Mouse (Mus musculus): ENCODE measurements around the gene Sall1. TPM values are rescaled to one million over a fixed set of nuclear protein-coding genes. Genes with fewer than 3 reads are reported as not detected.

Sall1 gene
- total RNA-seq, 2 experiments from 2014 or later: 12.9 to 13.7 TPM

- no peak for DNase-seq (ENCODE audit: low spot score in 2 of 2)
- no peak overlapping the region for H3K4me3 ChIP-seq
- peak overlapping the region; percentile 20; the same call in 1 of the 2 replicates for H3K27ac ChIP-seq
- no peak for TF ChIP-seq CTCF (conservative IDR thresholded peaks at IDR 0.05)
Measured at GRCm38 (mm10) chr8:89026139-89026520, 17.8 kb downstream of the Sall1 start.

GRCm38 (mm10) chr8:89025281-89026138 lies 18.5 kb downstream of the Sall1 start:
- TF ChIP-seq CTCF (conservative IDR thresholded peaks at IDR 0.05): peak; percentile 31; the same call in 1 of the 2 replicates
- DNase-seq (ENCODE audit: low spot score in 2 of 2): no peak
- H3K27ac ChIP-seq: 0 out of 2 replicates have a peak overlapping the region, but pooled peaks have one; percentile 32
- H3K4me3 ChIP-seq: no peak overlapping the region

- TF ChIP-seq CTCF (conservative IDR thresholded peaks at IDR 0.05): no peak
- no peak overlapping the region for H3K27ac ChIP-seq
- DNase-seq (ENCODE audit: low spot score in 2 of 2): no peak
- no peak overlapping the region for H3K4me3 ChIP-seq
Measured at GRCm38 (mm10) chr8:89024796-89025195, 19.2 kb downstream of the Sall1 start.

GRCm38 (mm10) chr8:89021139-89021538 lies 22.8 kb downstream of the Sall1 start:
- Histone ChIP-seq H3K27ac (no peak overlapping the region), H3K4me3 (no peak overlapping the region)
- DNase-seq (ENCODE audit: low spot score in 2 of 2): no peak
- no peak for TF ChIP-seq CTCF (conservative IDR thresholded peaks at IDR 0.05)

- no peak overlapping the region for H3K4me3 ChIP-seq
- DNase-seq (ENCODE audit: low spot score in 2 of 2): no peak
- no peak for TF ChIP-seq CTCF (conservative IDR thresholded peaks at IDR 0.05)
Measured at GRCm38 (mm10) chr8:89017891-89018290, 26.1 kb downstream of the Sall1 start.

GRCm38 (mm10) chr8:89016465-89017070 lies 27.4 kb downstream of the Sall1 start:
- Histone ChIP-seq H3K4me3 (no peak overlapping the region), H3K27ac (no peak overlapping the region)
- TF ChIP-seq CTCF (conservative IDR thresholded peaks at IDR 0.05): no peak
- no peak for DNase-seq (ENCODE audit: low spot score in 2 of 2)

More at GRCm38 (mm10) chr8:89017891-89018290, 26.1 kb downstream of the Sall1 start:
- no peak overlapping the region for H3K27ac ChIP-seq

GRCm38 (mm10) chr8:89015539-89015938 lies 28.4 kb downstream of the Sall1 start:
- Histone ChIP-seq H3K27ac (no peak overlapping the region), H3K4me3 (no peak overlapping the region)
- TF ChIP-seq CTCF (conservative IDR thresholded peaks at IDR 0.05): no peak
- DNase-seq (ENCODE audit: low spot score in 2 of 2): no peak

- Histone ChIP-seq H3K4me3 (no peak overlapping the region), H3K27ac (no peak overlapping the region)
- DNase-seq (ENCODE audit: low spot score in 2 of 2): no peak
- no peak for TF ChIP-seq CTCF (conservative IDR thresholded peaks at IDR 0.05)
Measured at GRCm38 (mm10) chr8:89012853-89013534, 31.0 kb downstream of the Sall1 start.

- Histone ChIP-seq H3K4me3 (no peak overlapping the region), H3K27ac (no peak overlapping the region)
- DNase-seq (ENCODE audit: low spot score in 2 of 2): no peak
- TF ChIP-seq CTCF (conservative IDR thresholded peaks at IDR 0.05): no peak
Measured at GRCm38 (mm10) chr8:89012024-89012712, 31.8 kb downstream of the Sall1 start.

GRCm38 (mm10) chr8:89008784-89009183 lies 35.2 kb downstream of the Sall1 start:
- no peak overlapping the region for H3K4me3 ChIP-seq
- DNase-seq (ENCODE audit: low spot score in 2 of 2): no peak
- no peak for TF ChIP-seq CTCF (conservative IDR thresholded peaks at IDR 0.05)
- no peak overlapping the region for H3K27ac ChIP-seq

- H3K4me3 ChIP-seq: peak overlapping the region; percentile 56
- no peak for TF ChIP-seq CTCF (conservative IDR thresholded peaks at IDR 0.05)
Measured at GRCm38 (mm10) chr8:89007114-89007513, 36.8 kb downstream of the Sall1 start.

GRCm38 (mm10) chr8:89006426-89006825 lies 37.5 kb downstream of the Sall1 start:
- TF ChIP-seq CTCF (conservative IDR thresholded peaks at IDR 0.05): no peak
- H3K4me3 ChIP-seq: peak overlapping the region; percentile 56
- DNase-seq (ENCODE audit: low spot score in 2 of 2): no peak

More at GRCm38 (mm10) chr8:89007114-89007513, 36.8 kb downstream of the Sall1 start:
- no peak for DNase-seq (ENCODE audit: low spot score in 2 of 2)
- no peak overlapping the region for H3K27ac ChIP-seq

More at GRCm38 (mm10) chr8:89006426-89006825, 37.5 kb downstream of the Sall1 start:
- no peak overlapping the region for H3K27ac ChIP-seq
